Mouse (Mus musculus): Measurements from ENCODE around the gene Agpat2.

DNA sequence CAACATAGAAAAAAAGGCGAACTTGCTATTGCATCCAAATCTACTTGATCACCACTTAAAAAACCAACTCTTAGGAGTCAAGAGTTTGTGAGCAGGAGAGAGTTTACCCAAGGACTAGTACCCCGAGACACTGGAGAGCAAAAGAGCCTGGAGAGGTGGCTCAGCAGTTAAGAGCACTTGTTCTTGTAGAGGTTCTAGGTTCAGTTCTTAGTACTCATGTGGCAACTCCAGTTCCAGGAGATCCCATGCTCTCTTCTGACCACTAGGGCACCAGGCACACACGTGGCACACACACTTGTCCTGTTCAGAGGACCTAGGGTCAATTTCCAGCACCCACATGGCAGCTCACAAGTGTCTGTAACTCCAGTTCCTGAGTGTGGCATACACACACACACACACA lies 21.9 kb upstream of the Agpat2 start:
- TF ChIP-seq POLR2A (IDR thresholded peaks at IDR 0.05; ENCODE audit: insufficient read length, low read depth) (no peak), MYOD1 (IDR thresholded peaks at IDR 0.05; ENCODE audit: control insufficient read depth in 1 of 3, insufficient read length in 2 of 3, low read depth in 2 of 3) (no peak), TCF12 (IDR thresholded peaks at IDR 0.05; ENCODE audit: insufficient read depth, poor library complexity, severe bottlenecking) (no peak), E2F4 (IDR thresholded peaks at IDR 0.05; ENCODE audit: insufficient read depth) (no peak), MYOG (IDR thresholded peaks at IDR 0.05; ENCODE audit: control insufficient read depth in 1 of 3, insufficient read depth in 1 of 3, insufficient read length in 2 of 3, low read depth in 2 of 3) (no peak)
